Mouse (Mus musculus) small intestine, adult 2 months (tissue): Measurements from ENCODE around the gene Pym1.

ENCODE experiments used
- CTCF ChIP-seq: fragments of 200-500 bp; IDR thresholded peaks from 2 replicates; pipeline ENCODE4 v1.5.1; 2012; ENCODE audit warnings: low read depth, mild to moderate bottlenecking, control low read depth, inconsistent platforms, low read length, moderate library complexity, mixed read lengths; ENCODE audit not compliant: insufficient replicate concordance, insufficient read length; ENCODE audit errors: extremely low read depth
- POLR2A ChIP-seq: fragments of 200-500 bp; IDR thresholded peaks from 2 replicates; pipeline ENCODE4 v1.6.1; 2012; ENCODE audit warnings: low read depth, mild to moderate bottlenecking, control low read depth, inconsistent platforms, low read length, moderate library complexity

DNA sequence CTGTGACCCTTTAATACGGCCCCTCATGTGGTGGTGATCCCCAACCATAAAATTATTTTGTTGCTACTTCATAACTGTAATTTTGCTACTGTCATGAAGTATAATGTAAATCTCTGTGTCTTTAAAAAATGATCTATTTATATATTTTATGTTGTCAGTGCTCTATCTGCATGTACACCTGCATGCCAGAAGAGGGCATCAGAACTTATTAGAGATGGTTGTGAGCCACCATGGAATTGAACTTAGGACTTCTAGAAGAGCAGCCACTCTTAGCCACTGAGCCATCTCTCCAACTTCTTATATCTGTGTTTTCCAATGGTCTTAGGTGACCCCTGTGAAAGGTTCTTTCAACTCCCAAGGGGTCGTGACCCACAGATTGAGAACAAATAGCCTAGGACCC, 25.2 kb downstream of the Pym1 start:
- TF ChIP-seq CTCF (no peak), POLR2A (no peak)
